Mouse (Mus musculus): ENCODE data around the gene Csf3.

GRCm38 (mm10) chr11:98681786-98682745, 19.0 kb upstream of the Csf3 start, which contains the start of gene Psmd3:
- TF ChIP-seq GATA1 (IDR thresholded peaks at IDR 0.05; ENCODE audit: borderline replicate concordance, low read length) (no peak; the same call in 2 of the 3 replicates), FLI1 (IDR thresholded peaks at IDR 0.05; ENCODE audit: low read length) (no peak)

Measured in megakaryocyte, embryonic 14.5 days (primary cell).